Mouse (Mus musculus) hindbrain, postnatal 0 days (tissue): ENCODE measurements around the gene Acadvl. TPM values are rescaled to one million over a fixed set of nuclear protein-coding genes. Genes with fewer than 3 reads are reported as not detected.

Experiments used
- ATAC-seq: fragments of 200-750 bp; cut with Nextera tagmentation; 2 replicates; pipeline ENCODE4 v1.8.0; 2017; ENCODE audit warnings: mild to moderate bottlenecking, moderate TSS enrichment, moderate library complexity
- DNase-seq: peaks from one replicate; pipeline ENCODE4 v3.0.0-alpha.2; 2015; ENCODE audit warnings: low spot score
- H3K27ac ChIP-seq: fragments of 300-500 bp; sonication (generic); 2 replicates; pipeline ENCODE4 v1.5.1; 2014; ENCODE audit warnings: mild to moderate bottlenecking
- H3K27me3 ChIP-seq: fragments of 300-500 bp; sonication (generic); 2 replicates; pipeline ENCODE4 v1.6.1; 2014; ENCODE audit warnings: low read length, mixed read lengths; ENCODE audit not compliant: insufficient read depth
- H3K36me3 ChIP-seq: fragments of 300-500 bp; sonication (generic); 2 replicates; pipeline ENCODE4 v1.6.1; 2014; ENCODE audit warnings: low read length, mixed read lengths; ENCODE audit not compliant: insufficient read depth
- H3K4me1 ChIP-seq: fragments of 300-500 bp; sonication (generic); 2 replicates; pipeline ENCODE4 v1.6.1; 2014; ENCODE audit warnings: antibody characterized with exemption, low read length, mixed read lengths; ENCODE audit not compliant: insufficient read depth
- H3K4me2 ChIP-seq: fragments of 300-500 bp; sonication (generic); 2 replicates; pipeline ENCODE4 v1.6.1; 2014; ENCODE audit warnings: low read depth, mild to moderate bottlenecking, low read length, moderate library complexity, mixed read lengths
- H3K4me3 ChIP-seq: fragments of 300-500 bp; sonication (generic); 2 replicates; pipeline ENCODE4 v1.5.1; 2014; ENCODE audit warnings: low read length
- H3K9ac ChIP-seq: fragments of 300-500 bp; sonication (generic); replicated peaks from 2 replicates; pipeline ENCODE4 v1.6.1; 2014; ENCODE audit warnings: mild to moderate bottlenecking, low read length, moderate library complexity, mixed read lengths
- H3K9me3 ChIP-seq: fragments of 300-500 bp; sonication (generic); 2 replicates; pipeline ENCODE4 v1.6.1; 2016; ENCODE audit warnings: low read length, mixed read lengths
- CTCF ChIP-seq: IDR thresholded peaks from 2 replicates; pipeline ENCODE4 v1.5.1; 2016; ENCODE audit warnings: antibody characterized with exemption, control low read depth, low read depth
- WGBS: fragments of 180-500 bp; shearing (Covaris S2); extraction: QIAGEN DNeasy Blood & Tissue Kit; methylation state at CpG from one replicate; pipeline ENCODE4 v1.1.7; 2014; 5-methylcytosine and 5-hydroxymethylcytosine counted together
- polyA plus RNA-seq: library from polyadenylated mRNA; unstranded; fragments of >200 nt; fragmentation: Nextera tagmentation; extraction: Ambion mirVana; gene quantifications from 2 replicates; pipeline ENCODE4 v1.2.1, GENCODE M21; 2015
- total RNA-seq: library from RNA; depleted of rRNA; stranded (reverse); fragments of >200 nt; gene quantifications from 2 replicates; pipeline ENCODE4 v1.2.3, GENCODE M21; 2014

Acadvl gene
- total and polyA plus RNA-seq, 2 experiments from 2014 or later = 44.4 to 65.2 TPM

DNA sequence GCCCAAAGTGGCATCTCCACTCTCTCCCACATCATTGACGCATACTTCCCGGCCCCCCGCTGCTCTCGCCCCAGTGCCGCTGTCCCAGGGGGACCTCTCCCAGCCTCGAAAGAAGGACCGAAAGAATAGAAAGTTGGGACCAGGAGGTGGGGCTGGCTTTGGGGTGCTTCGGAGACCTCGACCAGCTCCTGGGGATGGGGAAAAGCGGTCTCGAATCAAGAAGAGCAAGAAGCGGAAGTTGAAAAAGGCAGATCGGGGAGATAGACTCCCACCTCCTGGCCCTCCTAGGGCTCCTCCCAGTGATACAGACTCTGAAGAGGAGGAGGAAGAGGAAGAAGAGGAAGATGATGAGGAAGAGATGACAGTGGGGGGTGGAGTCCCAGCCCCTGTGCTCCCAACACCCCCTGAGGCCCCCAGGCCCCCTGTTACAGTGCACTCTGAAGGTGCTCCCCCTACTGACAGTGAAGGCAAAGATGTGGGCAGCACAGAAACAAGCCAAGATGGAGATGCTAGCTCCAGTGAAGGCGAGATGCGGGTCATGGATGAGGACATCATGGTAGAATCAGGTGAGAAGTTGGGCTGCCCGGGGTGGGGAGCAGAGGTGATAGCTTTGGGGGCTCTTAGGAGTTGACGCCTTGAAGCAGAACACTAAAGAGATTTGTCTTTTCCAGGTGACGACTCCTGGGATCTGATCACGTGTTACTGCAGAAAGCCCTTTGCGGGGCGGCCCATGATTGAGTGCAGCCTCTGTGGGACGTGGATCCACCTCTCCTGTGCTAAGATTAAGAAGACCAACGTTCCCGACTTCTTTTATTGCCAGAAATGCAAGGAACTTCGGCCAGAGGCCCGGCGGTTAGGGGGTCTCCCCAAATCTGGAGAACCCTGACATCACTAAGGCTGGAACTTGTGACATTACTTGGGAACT lies 16.4 kb downstream of the Acadvl start:
- ATAC-seq = no peak
- peak; percentile 44 for TF ChIP-seq CTCF
- H3K4me2 ChIP-seq = no peak overlapping the region
- DNase-seq = no peak
- no peak overlapping the region for H3K27ac ChIP-seq
- H3K9me3 ChIP-seq = no peaks in the 10 kb centered on the region
- 92% methylated on average over 27 of the region's 27 CpGs for WGBS
- H3K27me3 ChIP-seq = no peaks in the 10 kb centered on the region
- H3K9ac ChIP-seq = no peak overlapping the region
- H3K4me3 ChIP-seq = no peak overlapping the region
- peaks cover 22% of the 10 kb centered on the region for H3K4me1 ChIP-seq
- peaks cover 12% of the 10 kb centered on the region; the same call in 1 of the 2 replicates for H3K36me3 ChIP-seq

DNA sequence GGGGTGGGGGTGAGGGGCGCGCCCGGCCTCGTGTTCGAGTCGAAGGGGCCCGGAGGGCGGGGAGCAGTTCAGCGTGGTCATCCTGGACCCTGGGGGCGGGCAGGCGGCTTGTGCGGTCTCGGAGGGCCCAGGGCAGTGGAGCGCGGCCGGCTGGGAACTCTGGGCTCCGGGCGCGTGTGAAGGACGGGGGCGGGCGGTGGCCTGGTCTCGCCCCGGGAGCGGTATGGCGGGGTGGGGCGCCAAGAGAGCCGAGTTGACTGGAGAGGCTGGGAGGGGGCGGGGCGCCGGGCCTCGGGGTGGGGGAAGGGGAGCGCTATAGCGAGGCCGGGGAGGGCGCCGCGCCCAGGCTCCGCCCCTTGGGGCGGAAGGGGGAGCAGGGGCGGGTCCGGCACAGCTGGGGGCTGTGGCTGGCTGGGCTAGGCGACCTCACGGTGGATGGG lies 18.1 kb downstream of the Acadvl start:
- whole genome bisulfite sequencing = 1% methylated on average over 32 of the region's 44 CpGs

DNA sequence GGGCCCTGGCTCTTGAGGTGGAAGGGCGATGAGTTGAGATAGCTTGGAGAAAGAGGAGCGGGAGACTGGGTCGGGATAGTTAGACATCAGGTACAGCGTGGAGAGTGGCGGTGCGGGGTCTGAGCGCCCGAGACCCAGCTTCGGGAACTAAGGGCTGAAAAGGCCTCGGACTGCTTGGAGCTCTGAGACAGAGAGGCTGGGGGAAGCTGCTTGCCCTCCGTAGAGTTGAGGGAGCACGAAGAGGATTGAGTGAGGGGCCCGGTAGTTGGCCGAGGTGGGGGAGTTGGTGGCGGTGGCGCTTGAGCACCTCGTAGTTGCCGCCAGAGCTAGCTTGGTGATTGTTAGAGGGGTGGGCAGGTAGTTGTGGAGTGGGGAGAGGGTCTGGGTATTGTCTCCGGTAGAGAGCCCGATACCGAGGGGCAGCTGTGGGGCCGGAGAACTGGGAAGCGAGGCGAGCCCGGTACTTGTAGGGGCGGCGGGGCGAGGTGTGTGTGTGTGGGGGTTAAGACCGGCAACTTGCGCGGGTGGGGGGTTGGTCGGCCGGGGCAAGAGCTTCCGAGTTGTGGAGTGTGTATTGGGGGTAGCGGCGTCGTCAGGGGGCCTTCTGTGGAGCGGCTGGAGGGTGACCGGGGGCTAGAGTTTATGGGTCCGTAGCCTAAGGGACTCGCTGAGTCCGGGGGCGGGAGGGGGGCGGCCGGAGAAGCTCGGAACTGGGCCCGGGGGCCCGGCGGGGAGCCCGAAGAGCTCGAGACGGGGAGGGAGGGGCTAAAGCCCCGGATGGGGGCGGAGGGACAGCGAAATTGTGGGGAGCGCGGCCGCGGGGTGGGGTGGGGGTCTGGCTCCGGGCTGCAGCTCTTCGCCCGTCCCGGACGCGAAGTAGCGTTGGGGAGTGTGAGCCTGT lies 18.8 kb downstream of the Acadvl start:
- DNase-seq (peak; percentile 74), ATAC-seq (no peak)
- H3K36me3 ChIP-seq = peaks cover 12% of the 10 kb centered on the region; the same call in 1 of the 2 replicates
- 1% methylated on average over 62 of the region's 66 CpGs for WGBS
- H3K27me3 ChIP-seq = no peaks in the 10 kb centered on the region
- TF ChIP-seq CTCF = no peak
- H3K4me1 ChIP-seq = peaks cover 11% of the 10 kb centered on the region
- peak overlapping the region; percentile 60 for H3K4me3 ChIP-seq
- peak overlapping the region; percentile 68 for H3K4me2 ChIP-seq
- peak overlapping the region; percentile 90 for H3K27ac ChIP-seq
- H3K9me3 ChIP-seq = no peaks in the 10 kb centered on the region
- peak overlapping the region; percentile 64 for H3K9ac ChIP-seq

More for the DNA sequence above, 18.1 kb downstream of the Acadvl start:
- H3K27me3 ChIP-seq = no peaks in the 10 kb centered on the region
- peak; percentile 80 for DNase-seq
- no peaks in the 10 kb centered on the region for H3K9me3 ChIP-seq
- H3K36me3 ChIP-seq = peaks cover 12% of the 10 kb centered on the region; the same call in 1 of the 2 replicates
- H3K27ac ChIP-seq = peak overlapping the region; percentile 90
- ATAC-seq = peak; percentile 15; the same call in 1 of the 2 replicates
- peak overlapping the region; percentile 68 for H3K4me2 ChIP-seq
- no peak for TF ChIP-seq CTCF
- H3K4me3 ChIP-seq = peak overlapping the region; percentile 60
- H3K9ac ChIP-seq = peak overlapping the region; percentile 64
- peaks cover 16% of the 10 kb centered on the region for H3K4me1 ChIP-seq

DNA sequence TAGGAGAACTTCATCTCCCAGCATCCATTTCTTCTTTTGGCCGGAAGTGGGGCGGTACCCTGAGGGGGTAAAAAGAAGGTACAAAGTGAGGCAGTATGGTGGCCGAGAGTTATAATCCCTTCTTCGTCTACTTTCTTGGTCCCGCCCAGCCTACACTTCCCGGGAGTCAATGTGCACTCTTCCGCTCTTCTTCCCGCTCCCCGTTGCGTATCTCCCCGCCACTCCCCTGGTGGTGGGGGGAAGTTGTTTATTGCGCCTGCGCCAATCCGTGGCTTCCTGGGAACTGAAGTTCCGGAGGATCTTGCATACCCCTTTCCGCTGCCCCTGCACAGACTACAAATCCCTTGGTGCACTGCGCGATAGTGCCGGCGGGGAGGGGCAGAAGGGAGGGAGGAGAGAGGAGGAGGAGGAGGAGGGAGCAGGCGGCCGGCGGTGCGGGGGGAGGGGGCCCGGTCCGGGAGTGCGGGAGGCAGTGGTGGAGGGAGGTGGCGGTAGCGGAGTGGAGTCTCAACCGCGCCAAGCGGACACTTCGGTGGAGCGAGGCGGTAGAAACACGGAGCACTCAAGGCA lies 19.7 kb downstream of the Acadvl start, which contains the start of gene Phf23:
Gene Phf23 (plus strand): TSS at position 387 of the 570 bp plus-strand sequence.
- under 1% methylated on average over 36 of the region's 36 CpGs for WGBS
- ATAC-seq = peak; percentile 87
- peak within 1 kb of the TSS; percentile 68 for H3K4me2 ChIP-seq
- peak within 1 kb of the TSS; percentile 90 for H3K27ac ChIP-seq
- H3K4me3 ChIP-seq = peak within 1 kb of the TSS; percentile 60
- no peaks in the 10 kb centered on the region for H3K27me3 ChIP-seq
- H3K9me3 ChIP-seq = no peaks in the 10 kb centered on the region
- peak; percentile 65 for TF ChIP-seq CTCF
- DNase-seq = peak; percentile 99
- peaks cover 8% of the 10 kb centered on the region; the same call in 1 of the 2 replicates for H3K4me1 ChIP-seq
- peak within 1 kb of the TSS; percentile 64 for H3K9ac ChIP-seq
- peaks cover 12% of the 10 kb centered on the region; the same call in 1 of the 2 replicates for H3K36me3 ChIP-seq

DNA sequence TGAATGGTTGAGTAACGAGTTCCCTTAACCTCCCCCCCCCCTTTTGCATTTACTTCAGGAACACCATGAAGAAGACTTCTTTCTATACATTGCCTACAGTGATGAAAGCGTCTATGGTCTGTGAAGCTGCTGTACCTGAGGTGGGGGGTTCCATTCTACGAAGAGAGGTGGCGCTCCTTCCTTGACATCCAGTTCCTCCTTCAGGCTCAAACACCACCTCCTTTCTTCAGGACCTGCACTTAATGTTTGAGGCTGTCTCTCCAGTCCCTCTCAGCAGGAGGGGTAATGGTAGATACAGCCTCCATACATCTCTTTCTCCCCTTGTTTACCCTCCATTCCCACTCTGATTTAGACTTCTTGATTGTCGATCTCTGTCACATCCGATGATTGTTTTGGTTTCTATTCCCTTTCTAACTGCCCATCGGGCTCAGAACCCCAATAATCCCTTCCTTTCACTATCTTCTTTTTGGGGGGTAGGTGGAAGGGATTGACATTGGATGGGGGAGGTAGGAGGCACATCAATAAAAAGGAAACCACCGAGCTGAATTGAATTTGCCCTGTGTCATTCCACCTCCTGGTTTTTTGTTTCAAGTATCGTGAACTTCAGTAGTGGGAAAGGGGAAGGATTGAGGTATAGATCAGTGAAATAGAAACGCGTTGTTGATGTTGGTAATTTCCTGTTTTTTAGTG lies 20.7 kb downstream of the Acadvl start:
- no peak overlapping the region for H3K9ac ChIP-seq
- 87% methylated on average over 11 of the region's 11 CpGs for WGBS
- no peaks in the 10 kb centered on the region for H3K27me3 ChIP-seq
- H3K4me3 ChIP-seq = peak overlapping the region; percentile 60; the same call in 1 of the 2 replicates
- TF ChIP-seq CTCF = peak; percentile 27
- H3K4me1 ChIP-seq = peaks cover 8% of the 10 kb centered on the region; the same call in 1 of the 2 replicates
- peaks cover 15% of the 10 kb centered on the region; the same call in 1 of the 2 replicates for H3K36me3 ChIP-seq
- H3K9me3 ChIP-seq = no peaks in the 10 kb centered on the region
- DNase-seq (no peak), ATAC-seq (no peak)
- no peak overlapping the region for H3K27ac ChIP-seq
- 0 out of 2 replicates have a peak overlapping the region, but pooled peaks have one; percentile 68 for H3K4me2 ChIP-seq
